Mouse (Mus musculus): ENCODE results near the gene Dap3. TPM values are rescaled to one million over a fixed set of nuclear protein-coding genes. Genes with fewer than 3 reads are reported as not detected.

Dap3 gene
- 101 and 109 TPM in 2 replicates for polyA plus RNA-seq (2012; rRNA removed)

GRCm38 (mm10) chr3:88950576-88951326 lies at the start of gene Dap3, which contains the start of gene Ash1l:
Gene Dap3, minus strand, starts transcription at chr3:88951181.
Gene Ash1l, plus strand, starts transcription at chr3:88950622.

DNA sequence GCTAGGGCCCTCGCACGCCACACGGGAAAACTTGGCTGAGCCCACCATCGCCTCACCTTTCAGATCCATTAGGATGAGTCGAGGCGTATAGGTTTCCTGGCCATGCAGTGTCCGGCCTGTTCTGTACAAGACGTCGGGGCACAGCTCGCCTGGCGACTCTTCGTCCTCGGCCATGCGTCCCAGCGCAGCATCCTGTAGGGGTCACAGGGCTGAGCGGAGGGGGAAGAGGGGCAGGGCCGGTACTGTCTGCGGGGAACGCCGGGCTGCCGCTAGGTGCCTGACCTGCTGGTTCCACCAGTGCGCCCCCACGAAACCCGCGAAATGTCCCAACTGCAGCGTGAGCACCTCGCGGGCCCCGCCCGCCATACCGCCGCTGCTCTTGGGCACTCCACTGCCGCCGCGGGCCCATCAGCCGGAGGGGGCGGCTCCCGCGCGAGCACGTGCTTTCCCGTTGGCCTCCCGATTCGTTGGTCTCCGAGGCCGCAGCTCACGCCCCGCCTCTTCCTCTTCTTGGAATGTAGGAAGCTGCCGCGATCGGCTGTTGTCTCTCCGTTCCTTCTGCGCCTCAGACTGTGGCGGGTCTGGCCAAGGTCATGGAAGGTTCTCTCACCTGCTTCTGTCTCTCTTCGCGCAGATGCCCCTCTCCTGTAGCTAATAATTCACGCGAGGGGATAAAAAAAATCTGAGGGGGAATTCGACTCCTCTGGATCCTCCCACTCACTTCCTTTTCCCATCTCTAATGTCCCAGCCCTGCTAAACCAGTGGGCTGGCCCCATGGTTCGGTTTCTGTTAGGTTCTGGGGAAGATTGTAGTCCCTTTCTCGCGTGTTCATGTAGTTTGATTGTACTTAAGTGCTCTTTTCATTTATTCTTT lies 37.2 kb downstream of the Dap3 start, which contains the start of gene Msto1:
Gene Msto1, minus strand, starts transcription at position 489 of the 873 bp plus-strand sequence.

Other genes starting within 250 kb of the Dap3 start
- gene Rit1, start 234.3 kb downstream of the Dap3 start, polyA plus RNA-seq (2012; rRNA removed) = 49.9 and 50.2 TPM in 2 replicates
- 137 and 174 TPM in 2 replicates for gene Syt11, start 176.0 kb downstream of the Dap3 start, polyA plus RNA-seq (2012; rRNA removed)
- gene Gon4l, start 116.0 kb downstream of the Dap3 start, polyA plus RNA-seq (2012; rRNA removed) = 32.4 and 34.1 TPM in 2 replicates
- 52.3 and 54.1 TPM in 2 replicates for gene Msto1, start 37.2 kb downstream of the Dap3 start, polyA plus RNA-seq (2012; rRNA removed)
- 21.4 and 21.5 TPM in 2 replicates for gene Ash1l, start 559 bp downstream of the Dap3 start, polyA plus RNA-seq (2012; rRNA removed)
- gene Rusc1, start 142.1 kb upstream of the Dap3 start, polyA plus RNA-seq (2012; rRNA removed) = 108 and 121 TPM in 2 replicates
- gene Gm43738, start 149.9 kb upstream of the Dap3 start, polyA plus RNA-seq (2012; rRNA removed) = 0.04 TPM in 1 of 2 replicates, not detected in the other
- 171 and 173 TPM in 2 replicates for gene Fdps, start 150.8 kb upstream of the Dap3 start, polyA plus RNA-seq (2012; rRNA removed)
- gene Pklr, start 185.0 kb upstream of the Dap3 start, polyA plus RNA-seq (2012; rRNA removed) = 0.16 and 0.20 TPM in 2 replicates
- 39.0 and 45.4 TPM in 2 replicates for gene Hcn3, start 209.0 kb upstream of the Dap3 start, polyA plus RNA-seq (2012; rRNA removed)
- 134 and 139 TPM in 2 replicates for gene Clk2, start 213.6 kb upstream of the Dap3 start, polyA plus RNA-seq (2012; rRNA removed)
- gene Scamp3, start 226.3 kb upstream of the Dap3 start, polyA plus RNA-seq (2012; rRNA removed) = 126 and 132 TPM in 2 replicates
- 73.1 and 87.3 TPM in 2 replicates for gene Fam189b, start 232.0 kb upstream of the Dap3 start, polyA plus RNA-seq (2012; rRNA removed)

Measured in central nervous system, embryonic 14 days (tissue).